Mouse (Mus musculus): ENCODE measurements around the gene Jarid2. TPM values are rescaled to one million over a fixed set of nuclear protein-coding genes. Genes with fewer than 3 reads are reported as not detected.

Jarid2 gene
- polyA plus RNA-seq, 1 experiment, result 3.9 TPM

- Histone ChIP-seq H3K36me3 (ENCODE audit: control insufficient read depth, insufficient read depth) (peaks cover 28% of the 10 kb centered on the region), H3K79me2 (ENCODE audit: control insufficient read depth, insufficient read depth) (no peaks in the 10 kb centered on the region), H3K27me3 (ENCODE audit: control insufficient read depth, insufficient read depth, insufficient read length) (no peaks in the 10 kb centered on the region), H3K4me2 (ENCODE audit: low read depth) (no peak overlapping the region), H3K4me3 (no peak overlapping the region), H3ac (ENCODE audit: control insufficient read depth, insufficient read length) (no peak overlapping the region)
- TF ChIP-seq MAX (IDR thresholded peaks at IDR 0.05; ENCODE audit: low read depth) (no peak), POLR2AphosphoS2 (IDR thresholded peaks at IDR 0.05; ENCODE audit: insufficient read length, low read depth) (no peak), E2F4 (IDR thresholded peaks at IDR 0.05; ENCODE audit: insufficient read depth) (no peak), MYOG (IDR thresholded peaks at IDR 0.05; ENCODE audit: control insufficient read depth in 1 of 3, insufficient read depth in 1 of 3, insufficient read length in 2 of 3, low read depth in 2 of 3) (peak in 1 of 3 experiments; percentile 14), POLR2A (IDR thresholded peaks at IDR 0.05; ENCODE audit: insufficient read length, low read depth) (peak; percentile 12), REST (IDR thresholded peaks at IDR 0.05; ENCODE audit: insufficient read depth, insufficient read length) (no peak)
Measured at GRCm38 (mm10) chr13:44912851-44913250, 183.6 kb downstream of the Jarid2 start.

- no peak overlapping the region for H3ac ChIP-seq (ENCODE audit: control insufficient read depth, insufficient read length)
- no peaks in the 10 kb centered on the region for H3K79me2 ChIP-seq (ENCODE audit: control insufficient read depth, insufficient read depth)
- H3K27me3 ChIP-seq (ENCODE audit: control insufficient read depth, insufficient read depth, insufficient read length), result no peaks in the 10 kb centered on the region
- peaks cover 35% of the 10 kb centered on the region for H3K36me3 ChIP-seq (ENCODE audit: control insufficient read depth, insufficient read depth)
- H3K4me2 ChIP-seq (ENCODE audit: low read depth), result no peak overlapping the region
- TF ChIP-seq MYOD1 (IDR thresholded peaks at IDR 0.05; ENCODE audit: control insufficient read depth in 1 of 3, insufficient read length in 2 of 3, low read depth in 2 of 3) (no peak), MAX (IDR thresholded peaks at IDR 0.05; ENCODE audit: low read depth) (no peak), E2F4 (IDR thresholded peaks at IDR 0.05; ENCODE audit: insufficient read depth) (no peak), POLR2AphosphoS2 (IDR thresholded peaks at IDR 0.05; ENCODE audit: insufficient read length, low read depth) (no peak), TCF3 (IDR thresholded peaks at IDR 0.05; ENCODE audit: insufficient read length, low read depth) (no peak), SRF (IDR thresholded peaks at IDR 0.05; ENCODE audit: control insufficient read depth, insufficient read length, low read depth) (no peak), MYOG (IDR thresholded peaks at IDR 0.05; ENCODE audit: control insufficient read depth in 1 of 3, insufficient read depth in 1 of 3, insufficient read length in 2 of 3, low read depth in 2 of 3) (no peak), POLR2A (IDR thresholded peaks at IDR 0.05; ENCODE audit: insufficient read length, low read depth) (no peak), REST (IDR thresholded peaks at IDR 0.05; ENCODE audit: insufficient read depth, insufficient read length) (no peak), USF1 (IDR thresholded peaks at IDR 0.05; ENCODE audit: low read depth) (no peak), TCF12 (IDR thresholded peaks at IDR 0.05; ENCODE audit: insufficient read depth, poor library complexity, severe bottlenecking) (no peak), CEBPB (IDR thresholded peaks at IDR 0.05; ENCODE audit: insufficient read depth, poor library complexity, severe bottlenecking) (no peak)
- H3K4me3 ChIP-seq, result no peak overlapping the region
Measured at GRCm38 (mm10) chr13:44913560-44913959, 184.3 kb downstream of the Jarid2 start.

GRCm38 (mm10) chr13:44915382-44915781 is 186.1 kb downstream of the Jarid2 start:
- Histone ChIP-seq H3K4me2 (ENCODE audit: low read depth) (no peak overlapping the region), H3ac (ENCODE audit: control insufficient read depth, insufficient read length) (no peak overlapping the region), H3K79me2 (ENCODE audit: control insufficient read depth, insufficient read depth) (no peaks in the 10 kb centered on the region), H3K27me3 (ENCODE audit: control insufficient read depth, insufficient read depth, insufficient read length) (no peaks in the 10 kb centered on the region), H3K36me3 (ENCODE audit: control insufficient read depth, insufficient read depth) (peaks cover 49% of the 10 kb centered on the region), H3K4me3 (no peak overlapping the region)
- no peak for TF ChIP-seq TCF3 (IDR thresholded peaks at IDR 0.05; ENCODE audit: insufficient read length, low read depth)
- no peak for TF ChIP-seq POLR2AphosphoS2 (IDR thresholded peaks at IDR 0.05; ENCODE audit: insufficient read length, low read depth)
- TF ChIP-seq MAX (IDR thresholded peaks at IDR 0.05; ENCODE audit: low read depth), result no peak
- no peak for TF ChIP-seq MYOD1 (IDR thresholded peaks at IDR 0.05; ENCODE audit: control insufficient read depth in 1 of 3, insufficient read length in 2 of 3, low read depth in 2 of 3)

- H3K4me2 ChIP-seq (ENCODE audit: low read depth), result no peak overlapping the region
- no peak for TF ChIP-seq SRF (IDR thresholded peaks at IDR 0.05; ENCODE audit: control insufficient read depth, insufficient read length, low read depth)
- TF ChIP-seq USF1 (IDR thresholded peaks at IDR 0.05; ENCODE audit: low read depth), result no peak
- TF ChIP-seq REST (IDR thresholded peaks at IDR 0.05; ENCODE audit: insufficient read depth, insufficient read length), result no peak
- TF ChIP-seq TCF12 (IDR thresholded peaks at IDR 0.05; ENCODE audit: insufficient read depth, poor library complexity, severe bottlenecking), result no peak
- TF ChIP-seq TCF3 (IDR thresholded peaks at IDR 0.05; ENCODE audit: insufficient read length, low read depth), result no peak
- no peak for TF ChIP-seq MAX (IDR thresholded peaks at IDR 0.05; ENCODE audit: low read depth)
- no peak for TF ChIP-seq MYOD1 (IDR thresholded peaks at IDR 0.05; ENCODE audit: control insufficient read depth in 1 of 3, insufficient read length in 2 of 3, low read depth in 2 of 3)
- no peak for TF ChIP-seq E2F4 (IDR thresholded peaks at IDR 0.05; ENCODE audit: insufficient read depth)
- TF ChIP-seq POLR2AphosphoS2 (IDR thresholded peaks at IDR 0.05; ENCODE audit: insufficient read length, low read depth), result no peak
- no peak for TF ChIP-seq CEBPB (IDR thresholded peaks at IDR 0.05; ENCODE audit: insufficient read depth, poor library complexity, severe bottlenecking)
- TF ChIP-seq POLR2A (IDR thresholded peaks at IDR 0.05; ENCODE audit: insufficient read length, low read depth), result no peak
- TF ChIP-seq MYOG (IDR thresholded peaks at IDR 0.05; ENCODE audit: control insufficient read depth in 1 of 3, insufficient read depth in 1 of 3, insufficient read length in 2 of 3, low read depth in 2 of 3), result no peak
- H3K4me3 ChIP-seq, result no peak overlapping the region
- no peak overlapping the region for H3ac ChIP-seq (ENCODE audit: control insufficient read depth, insufficient read length)
- H3K79me2 ChIP-seq (ENCODE audit: control insufficient read depth, insufficient read depth), result no peaks in the 10 kb centered on the region
- peaks cover 53% of the 10 kb centered on the region for H3K36me3 ChIP-seq (ENCODE audit: control insufficient read depth, insufficient read depth)
- H3K27me3 ChIP-seq (ENCODE audit: control insufficient read depth, insufficient read depth, insufficient read length), result no peaks in the 10 kb centered on the region
Measured at GRCm38 (mm10) chr13:44915945-44916344, 186.7 kb downstream of the Jarid2 start.

- no peak overlapping the region for H3ac ChIP-seq (ENCODE audit: control insufficient read depth, insufficient read length)
- no peak overlapping the region for H3K4me2 ChIP-seq (ENCODE audit: low read depth)
- TF ChIP-seq POLR2AphosphoS2 (IDR thresholded peaks at IDR 0.05; ENCODE audit: insufficient read length, low read depth), result peak; percentile 77
- TF ChIP-seq MYOG (IDR thresholded peaks at IDR 0.05; ENCODE audit: control insufficient read depth in 1 of 3, insufficient read depth in 1 of 3, insufficient read length in 2 of 3, low read depth in 2 of 3), result no peak
- no peak overlapping the region for H3K4me3 ChIP-seq
- H3K79me2 ChIP-seq (ENCODE audit: control insufficient read depth, insufficient read depth), result no peaks in the 10 kb centered on the region
- H3K27me3 ChIP-seq (ENCODE audit: control insufficient read depth, insufficient read depth, insufficient read length), result no peaks in the 10 kb centered on the region
- H3K36me3 ChIP-seq (ENCODE audit: control insufficient read depth, insufficient read depth), result peaks cover 43% of the 10 kb centered on the region
Measured at GRCm38 (mm10) chr13:44917202-44917601, 187.9 kb downstream of the Jarid2 start.
